Mouse (Mus musculus) forebrain, embryonic 11.5 days (tissue): ENCODE measurements around the gene Stx18. TPM values are rescaled to one million over a fixed set of nuclear protein-coding genes. Genes with fewer than 3 reads are reported as not detected.

Experiments used
- ATAC-seq: fragments of 200-750 bp; cut with Nextera tagmentation; replicated peaks from 2 replicates; pipeline ENCODE4 v1.8.0; 2017; ENCODE audit warnings: moderate TSS enrichment; ENCODE audit not compliant: low FRiP score
- DNase-seq: peaks from one replicate; pipeline ENCODE4 v3.0.0-alpha.2; 2017; ENCODE audit warnings: low spot score
- H3K27ac ChIP-seq: fragments of 300-500 bp; sonication (generic); 2 replicates; pipeline ENCODE4 v1.5.1; 2014; ENCODE audit warnings: low read depth, low read length
- H3K27me3 ChIP-seq: fragments of 300-500 bp; sonication (generic); 2 replicates; pipeline ENCODE4 v1.6.1; 2014; ENCODE audit warnings: mild to moderate bottlenecking, low read length, mixed read lengths; ENCODE audit not compliant: control insufficient read depth, insufficient read depth
- H3K36me3 ChIP-seq: fragments of 300-500 bp; sonication (generic); 2 replicates; pipeline ENCODE4 v1.6.1; 2014; ENCODE audit warnings: mild to moderate bottlenecking, low read length, moderate library complexity, mixed read lengths; ENCODE audit not compliant: control insufficient read depth, insufficient read depth
- H3K4me1 ChIP-seq: fragments of 300-500 bp; sonication (generic); replicated peaks from 2 replicates; pipeline ENCODE4 v1.6.1; 2014; ENCODE audit warnings: low read length, mixed read lengths; ENCODE audit not compliant: control insufficient read depth, insufficient read depth
- H3K4me2 ChIP-seq: fragments of 300-500 bp; sonication (generic); 2 replicates; pipeline ENCODE4 v1.6.1; 2014; ENCODE audit warnings: low read depth, mild to moderate bottlenecking, low read length, moderate library complexity, mixed read lengths; ENCODE audit not compliant: severe bottlenecking
- H3K4me3 ChIP-seq: fragments of 300-500 bp; sonication (generic); 2 replicates; pipeline ENCODE4 v1.5.1; 2014; ENCODE audit warnings: low read depth, low read length
- H3K9ac ChIP-seq: fragments of 300-500 bp; sonication (generic); 2 replicates; pipeline ENCODE4 v1.6.1; 2014; ENCODE audit warnings: low read length
- H3K9me3 ChIP-seq: fragments of 300-500 bp; sonication (generic); 2 replicates; pipeline ENCODE4 v1.6.1; 2016; ENCODE audit warnings: low read length, mixed read lengths; ENCODE audit not compliant: control insufficient read depth
- WGBS: fragments of 180-500 bp; shearing (Covaris S2); extraction: QIAGEN DNeasy Blood & Tissue Kit; methylation state at CpG from one replicate; pipeline ENCODE4 v1.1.7; 2014; 5-methylcytosine and 5-hydroxymethylcytosine counted together
- polyA plus RNA-seq: library from polyadenylated mRNA; unstranded; fragments of >200 nt; fragmentation: Nextera tagmentation; extraction: Ambion mirVana; gene quantifications from 2 replicates; pipeline ENCODE4 v1.2.1, GENCODE M21; 2014

Gene Stx18
- polyA plus RNA-seq, 1 experiment from 2014 or later, result 53.5 TPM

GRCm38 (mm10) chr5:38016945-38017344 lies 21.6 kb upstream of the Stx18 start:
- Histone ChIP-seq H3K36me3 (no peaks in the 10 kb centered on the region), H3K9me3 (no peaks in the 10 kb centered on the region), H3K4me3 (no peak overlapping the region), H3K4me1 (no peaks in the 10 kb centered on the region), H3K27me3 (no peaks in the 10 kb centered on the region), H3K4me2 (no peak overlapping the region), H3K27ac (no peak overlapping the region), H3K9ac (no peak overlapping the region)
- WGBS, result 83% methylated on average over 3 of the region's 3 CpGs
- DNase-seq, result no peak
- no peak for ATAC-seq

DNA sequence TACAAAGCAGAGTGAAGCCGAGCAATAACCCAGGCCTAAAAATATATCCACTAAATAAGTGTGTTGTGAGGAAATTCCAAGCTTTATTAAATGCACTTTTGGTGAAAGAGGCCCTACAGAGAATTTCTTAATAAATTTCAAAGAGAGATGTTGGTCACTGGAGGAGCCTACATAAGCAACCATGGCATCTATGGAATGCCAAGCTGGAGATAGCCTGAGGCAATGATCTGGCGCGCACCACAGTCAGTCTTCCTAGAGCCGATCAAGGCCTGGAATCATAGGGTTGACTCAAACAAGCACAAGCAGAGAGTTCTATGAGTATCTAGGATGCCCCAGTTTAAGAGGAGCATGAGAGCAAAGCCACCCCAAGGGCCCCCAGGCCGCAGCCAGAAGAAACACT lies 10.9 kb upstream of the Stx18 start:
- no peak overlapping the region for H3K9ac ChIP-seq
- H3K4me2 ChIP-seq, result no peak overlapping the region
- H3K4me3 ChIP-seq, result no peak overlapping the region
- ATAC-seq (no peak), DNase-seq (peak; percentile 53)
- no peaks in the 10 kb centered on the region for H3K27me3 ChIP-seq
- H3K27ac ChIP-seq, result no peak overlapping the region
- H3K36me3 ChIP-seq, result no peaks in the 10 kb centered on the region
- 82% methylated on average over 5 of the region's 5 CpGs for WGBS
- no peaks in the 10 kb centered on the region for H3K9me3 ChIP-seq
- no peaks in the 10 kb centered on the region for H3K4me1 ChIP-seq

- no peaks in the 10 kb centered on the region for H3K27me3 ChIP-seq
- no peaks in the 10 kb centered on the region for H3K9me3 ChIP-seq
- H3K4me1 ChIP-seq, result no peaks in the 10 kb centered on the region
- DNase-seq, result no peak
- peak overlapping the region; percentile 85 for H3K4me3 ChIP-seq
- H3K27ac ChIP-seq, result no peak overlapping the region
- H3K36me3 ChIP-seq, result no peaks in the 10 kb centered on the region
- peak overlapping the region; percentile 81 for H3K4me2 ChIP-seq
- peak overlapping the region; percentile 87 for H3K9ac ChIP-seq
- WGBS, result 20% methylated on average over 9 of the region's 9 CpGs
- ATAC-seq, result no peak
Observed at GRCm38 (mm10) chr5:38038274-38038673, 268 bp upstream of the Stx18 start.

- ATAC-seq, result peak; percentile 7; the same call in 1 of the 2 replicates
- Histone ChIP-seq H3K27me3 (no peaks in the 10 kb centered on the region), H3K9me3 (no peaks in the 10 kb centered on the region), H3K4me1 (no peaks in the 10 kb centered on the region), H3K9ac (peak overlapping the region; percentile 87), H3K4me3 (peak overlapping the region; percentile 85), H3K36me3 (no peaks in the 10 kb centered on the region), H3K27ac (no peak overlapping the region), H3K4me2 (peak overlapping the region; percentile 81)
- DNase-seq, result no peak
- 33% methylated on average over 9 of the region's 9 CpGs for WGBS
Observed at GRCm38 (mm10) chr5:38039796-38040195, 1.3 kb downstream of the Stx18 start.

DNA sequence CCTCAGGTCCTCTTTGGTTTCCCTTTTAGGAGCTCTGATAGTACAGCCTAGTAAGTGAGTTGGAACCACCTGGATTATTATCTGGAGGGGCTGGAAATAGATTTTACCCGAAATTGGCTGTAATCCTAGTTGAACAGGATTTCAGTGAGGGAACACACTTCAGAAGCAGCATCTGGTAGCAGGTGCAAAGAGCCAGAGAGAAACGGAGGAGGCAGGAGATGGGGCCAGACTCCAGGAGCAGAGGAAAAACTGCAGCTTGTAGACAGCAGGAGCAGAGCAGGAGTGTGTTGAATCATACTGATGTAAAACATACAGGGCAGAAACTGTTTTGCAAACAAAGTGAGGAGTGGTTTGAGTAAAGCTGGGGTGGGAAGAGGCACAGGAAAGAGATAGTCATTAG lies 6.4 kb downstream of the Stx18 start:
- DNase-seq, result no peak
- Histone ChIP-seq H3K36me3 (no peaks in the 10 kb centered on the region), H3K4me2 (no peak overlapping the region), H3K9me3 (no peaks in the 10 kb centered on the region), H3K27me3 (no peaks in the 10 kb centered on the region), H3K4me1 (no peaks in the 10 kb centered on the region), H3K9ac (no peak overlapping the region), H3K27ac (no peak overlapping the region), H3K4me3 (no peak overlapping the region)
- 61% methylated on average over 2 of the region's 2 CpGs for WGBS
- no peak for ATAC-seq

DNA sequence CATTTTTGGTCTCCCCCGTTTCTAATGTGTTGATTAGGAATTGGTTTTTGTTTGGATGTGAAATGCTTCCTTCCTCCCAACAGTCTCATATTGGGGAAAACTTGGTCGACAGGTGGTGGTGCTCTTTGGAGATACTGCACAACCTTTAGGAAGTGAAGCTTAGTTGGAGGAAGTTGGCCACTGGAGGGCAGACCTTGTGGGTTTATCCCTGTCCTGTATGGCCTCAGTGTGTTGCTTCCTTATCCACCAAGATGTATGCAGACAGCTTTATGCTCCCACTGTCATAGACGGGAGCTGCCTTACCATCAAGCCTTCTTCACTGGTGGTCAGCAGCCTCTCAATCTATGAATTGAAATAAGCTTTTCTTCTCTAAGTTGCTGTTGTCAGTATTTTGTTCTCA lies 9.6 kb downstream of the Stx18 start:
- ATAC-seq, result no peak
- no peak overlapping the region for H3K4me3 ChIP-seq
- H3K36me3 ChIP-seq, result no peaks in the 10 kb centered on the region
- H3K4me2 ChIP-seq, result no peak overlapping the region
- H3K9ac ChIP-seq, result no peak overlapping the region
- H3K4me1 ChIP-seq, result no peaks in the 10 kb centered on the region; the same call in 1 of the 2 replicates
- H3K9me3 ChIP-seq, result no peaks in the 10 kb centered on the region
- no peaks in the 10 kb centered on the region for H3K27me3 ChIP-seq
- no peak overlapping the region for H3K27ac ChIP-seq
- no peak for DNase-seq
- WGBS, result 54% methylated on average over 3 of the region's 3 CpGs

GRCm38 (mm10) chr5:38061051-38061450 lies 22.5 kb downstream of the Stx18 start:
- no peak for ATAC-seq
- Histone ChIP-seq H3K9me3 (no peaks in the 10 kb centered on the region), H3K27ac (no peak overlapping the region), H3K4me2 (no peak overlapping the region), H3K27me3 (no peaks in the 10 kb centered on the region), H3K4me1 (no peaks in the 10 kb centered on the region; the same call in 1 of the 2 replicates), H3K36me3 (no peaks in the 10 kb centered on the region), H3K4me3 (no peak overlapping the region), H3K9ac (no peak overlapping the region)
- WGBS, result 33% methylated on average over 2 of the region's 2 CpGs
- no peak for DNase-seq

DNA sequence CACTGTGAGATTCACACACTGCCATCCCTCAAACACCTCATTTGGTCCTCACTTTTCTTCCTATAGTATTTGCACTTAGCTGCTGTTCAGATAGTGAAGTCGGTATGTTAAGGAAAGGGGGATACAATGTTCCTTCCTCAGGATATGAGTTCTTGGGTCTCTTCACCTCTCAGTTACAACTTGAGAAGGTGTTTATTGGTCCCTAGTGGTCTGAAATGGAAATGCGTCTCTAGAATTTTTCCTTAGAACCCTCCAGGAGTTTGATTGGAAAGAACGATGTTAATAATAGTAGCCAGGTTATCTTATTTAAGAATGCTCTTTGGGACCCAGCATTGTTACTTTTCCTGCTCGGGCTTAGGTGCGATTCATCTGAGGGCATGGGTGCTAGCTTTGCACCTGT lies 24.2 kb downstream of the Stx18 start:
- no peak overlapping the region for H3K4me3 ChIP-seq
- no peaks in the 10 kb centered on the region for H3K36me3 ChIP-seq
- DNase-seq (no peak), ATAC-seq (no peak)
- H3K27ac ChIP-seq, result no peak overlapping the region
- no peaks in the 10 kb centered on the region for H3K9me3 ChIP-seq
- H3K9ac ChIP-seq, result no peak overlapping the region
- 26% methylated on average over 5 of the region's 5 CpGs for WGBS
- no peaks in the 10 kb centered on the region; the same call in 1 of the 2 replicates for H3K4me1 ChIP-seq
- H3K27me3 ChIP-seq, result no peaks in the 10 kb centered on the region
- no peak overlapping the region for H3K4me2 ChIP-seq

DNA sequence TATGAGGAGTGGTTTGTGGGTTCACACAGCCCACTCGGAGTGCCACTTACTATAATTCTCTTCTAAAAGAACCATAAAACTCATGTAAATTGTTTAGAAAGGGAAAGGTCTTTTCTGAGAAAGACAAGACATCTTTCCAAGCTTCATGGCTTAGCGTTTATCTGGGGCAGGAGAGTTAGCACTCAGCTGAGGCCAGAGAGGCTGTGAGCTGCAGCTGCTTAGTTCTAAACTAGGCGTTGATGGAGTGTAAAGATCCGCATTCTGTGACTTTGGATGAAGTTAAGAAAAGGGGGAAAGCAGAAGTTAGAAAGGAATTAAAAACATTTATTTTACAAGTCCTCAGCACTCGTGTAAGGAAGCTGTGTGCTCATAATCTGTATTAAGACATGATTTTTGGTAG lies 24.8 kb downstream of the Stx18 start:
- DNase-seq (no peak), ATAC-seq (no peak)
- H3K4me3 ChIP-seq, result no peak overlapping the region
- H3K27me3 ChIP-seq, result no peaks in the 10 kb centered on the region
- H3K4me2 ChIP-seq, result no peak overlapping the region
- H3K27ac ChIP-seq, result no peak overlapping the region
- WGBS, result 74% methylated on average over 5 of the region's 5 CpGs
- H3K36me3 ChIP-seq, result no peaks in the 10 kb centered on the region
- H3K9me3 ChIP-seq, result no peaks in the 10 kb centered on the region
- no peak overlapping the region for H3K9ac ChIP-seq
- H3K4me1 ChIP-seq, result no peaks in the 10 kb centered on the region; the same call in 1 of the 2 replicates
